Mouse (Mus musculus): ENCODE results near the gene Btbd7. TPM values are rescaled to one million over a fixed set of nuclear protein-coding genes. Genes with fewer than 3 reads are reported as not detected.

Btbd7 gene
- total RNA-seq, 2 experiments from 2014 or later: 14.8 to 15.5 TPM

- DNase-seq: no peak
Observed at GRCm38 (mm10) chr12:102730798-102731619, 147.3 kb downstream of the Btbd7 start.

Other genes starting within 250 kb of the Btbd7 start
- 1 to 10 TPM; 5.2 to 6.5 TPM for gene Itpk1, start 173.5 kb downstream of the Btbd7 start, total RNA-seq (2021)
- gene Moap1, start 134.8 kb downstream of the Btbd7 start, total RNA-seq (2021): 1 to 10 TPM; 3.7 to 4.6 TPM
- gene Tmem251, start 134.7 kb downstream of the Btbd7 start, total RNA-seq (2021): 1 to 10 TPM; 1.8 to 2.9 TPM
- not detected for gene Gm28051, start 120.7 kb downstream of the Btbd7 start, total RNA-seq (2021)
- gene Gon7, start 120.7 kb downstream of the Btbd7 start, total RNA-seq (2021): 10 to 100 TPM in 1 of 2 experiments, 1 to 10 TPM in 1; 6.5 to 10.1 TPM
- 10 to 100 TPM; 12.8 to 13.1 TPM for gene Ubr7, start 120.5 kb downstream of the Btbd7 start, total RNA-seq (2021)
- gene Gm20604, start 119.8 kb downstream of the Btbd7 start, total RNA-seq (2021): 1 to 10 TPM; 2.6 to 3.3 TPM
- gene Cox8c, start 20.8 kb upstream of the Btbd7 start, total RNA-seq (2021): not detected
- gene Unc79, start 70.4 kb upstream of the Btbd7 start, total RNA-seq (2021): under 1 TPM; 0.13 to 0.20 TPM